In the genomic region with DNA sequence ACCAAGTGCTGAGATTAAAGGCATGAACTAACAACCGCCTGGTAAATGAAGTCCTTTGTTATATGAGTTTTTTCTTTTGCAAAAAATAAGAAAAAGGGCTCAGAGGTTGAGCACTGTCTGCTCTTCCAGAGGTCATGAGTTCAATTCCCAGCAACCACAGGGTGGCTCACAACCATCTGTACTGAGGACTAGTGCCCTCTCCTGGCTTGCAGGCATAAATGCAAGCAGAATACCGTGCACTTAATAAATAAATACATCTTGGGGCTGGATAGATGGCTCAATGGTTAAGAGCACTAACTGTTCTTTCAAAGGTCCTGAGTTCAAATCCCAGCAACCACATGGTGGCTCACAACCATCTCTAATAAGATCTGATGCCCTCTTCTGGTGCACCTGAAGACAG, we compare ENCODE assay signal across 16 mouse cellular contexts. TPM values are rescaled to one million over a fixed set of nuclear protein-coding genes. Genes with fewer than 3 reads are reported as not detected.
"Had no signal": no experiment of that assay in that cellular context is flagged by ENCODE, and none has a peak within 500 bp of the region (broad histone marks: within the 10 kb centered on the region; RNA-seq: fewer than 3 reads in every experiment).

No protein-coding gene starts in this region.

RNA-seq across cellular contexts. Expression of a gene that starts 0.8 kb away (rescaled TPM):
- total RNA-seq: layer of hippocampus, postnatal 25 days; left cerebral cortex, adult 2 months; left cerebral cortex, postnatal 14 days; megakaryocyte, adult 5-6 weeks; monocyte, adult 5-6 weeks; neutrophil, adult 5-6 weeks had no signal
- polyA plus RNA-seq: kidney, embryonic 14.5 days; large intestine, adult 2 months; limb, embryonic 10.5 days; limb, embryonic 14.5 days; liver, embryonic 12.5 days; midbrain, embryonic 10.5 days; midbrain, embryonic 14.5 days; neural tube, embryonic 12.5 days; stomach, embryonic 14.5 days; thymus, adult 2 months had no signal

RNA-seq across cellular contexts. Expression of a gene that starts 22.6 kb away (rescaled TPM):
- total RNA-seq: left cerebral cortex, adult 2 months; megakaryocyte, adult 5-6 weeks; monocyte, adult 5-6 weeks; neutrophil, adult 5-6 weeks had no signal
- polyA plus RNA-seq: kidney, embryonic 14.5 days; limb, embryonic 10.5 days; liver, embryonic 12.5 days; midbrain, embryonic 10.5 days; midbrain, embryonic 14.5 days; neural tube, embryonic 12.5 days had no signal
